Mouse (Mus musculus): ENCODE results near the gene Mycn. TPM values are rescaled to one million over a fixed set of nuclear protein-coding genes. Genes with fewer than 3 reads are reported as not detected.

The Mycn gene
- 75.0 and 78.6 TPM in 2 replicates for polyA plus RNA-seq (2011; ENCODE audit: insufficient read depth, insufficient read length, low read depth, missing spikeins)

- Histone ChIP-seq H3K4me1 (ENCODE audit: control insufficient read depth, insufficient read depth, low read length) (peaks cover 12% of the 10 kb centered on the region), H3K9ac (ENCODE audit: low read depth, poor library complexity, severe bottlenecking) (peak within 1 kb of the TSS; percentile 93), H3K36me3 (ENCODE audit: control insufficient read depth, insufficient read depth, low read length, poor library complexity, severe bottlenecking) (peaks cover 31% of the 10 kb centered on the region), H3K9me3 (replicated peaks; ENCODE audit: control insufficient read depth, insufficient read depth, low read length, poor library complexity, severe bottlenecking) (no peaks in the 10 kb centered on the region), H3K27me3 (ENCODE audit: control insufficient read depth, insufficient read depth, low read length, poor library complexity, severe bottlenecking) (no peaks in the 10 kb centered on the region), H3K27ac (ENCODE audit: insufficient read depth, low read length) (peak within 1 kb of the TSS; percentile 98), H3K4me3 (ENCODE audit: low read depth, low read length) (peak within 1 kb of the TSS; percentile 91)
- TF ChIP-seq POLR2A (IDR thresholded peaks at IDR 0.05; ENCODE audit: insufficient read depth, low read length) (peak; percentile 41), CTCF (IDR thresholded peaks at IDR 0.05; ENCODE audit: low read depth, low read length) (no peak), EP300 (IDR thresholded peaks at IDR 0.05; ENCODE audit: insufficient read depth, low read depth, low read length) (0 out of 2 replicates have a peak, but pooled peaks have one; percentile 57)
These were observed at the start of gene Mycn for GRCm38 (mm10) chr12:12941661-12942363. TSS of gene Mycn (minus strand) at chr12:12941914.

GRCm38 (mm10) chr12:12987376-12987775, 45.7 kb upstream of the Mycn start:
- Histone ChIP-seq H3K4me1 (ENCODE audit: control insufficient read depth, insufficient read depth, low read length) (peaks cover 6% of the 10 kb centered on the region), H3K36me3 (ENCODE audit: control insufficient read depth, insufficient read depth, low read length, poor library complexity, severe bottlenecking) (no peaks in the 10 kb centered on the region), H3K27me3 (ENCODE audit: control insufficient read depth, insufficient read depth, low read length, poor library complexity, severe bottlenecking) (no peaks in the 10 kb centered on the region), H3K9ac (ENCODE audit: low read depth, poor library complexity, severe bottlenecking) (no peak overlapping the region), H3K9me3 (replicated peaks; ENCODE audit: control insufficient read depth, insufficient read depth, low read length, poor library complexity, severe bottlenecking) (no peaks in the 10 kb centered on the region), H3K4me3 (ENCODE audit: low read depth, low read length) (no peak overlapping the region), H3K27ac (ENCODE audit: insufficient read depth, low read length) (peak overlapping the region; percentile 28; the same call in 1 of the 2 replicates)
- TF ChIP-seq POLR2A (IDR thresholded peaks at IDR 0.05; ENCODE audit: insufficient read depth, low read length) (no peak), EP300 (IDR thresholded peaks at IDR 0.05; ENCODE audit: insufficient read depth, low read depth, low read length) (peak; percentile 54; the same call in 1 of the 2 replicates), CTCF (IDR thresholded peaks at IDR 0.05; ENCODE audit: low read depth, low read length) (no peak)

GRCm38 (mm10) chr12:12986612-12987206, 45.0 kb upstream of the Mycn start:
- Histone ChIP-seq H3K27ac (ENCODE audit: insufficient read depth, low read length) (no peak overlapping the region; the same call in 1 of the 2 replicates), H3K9ac (ENCODE audit: low read depth, poor library complexity, severe bottlenecking) (no peak overlapping the region), H3K27me3 (ENCODE audit: control insufficient read depth, insufficient read depth, low read length, poor library complexity, severe bottlenecking) (no peaks in the 10 kb centered on the region), H3K4me1 (ENCODE audit: control insufficient read depth, insufficient read depth, low read length) (peaks cover 6% of the 10 kb centered on the region), H3K4me3 (ENCODE audit: low read depth, low read length) (no peak overlapping the region), H3K9me3 (replicated peaks; ENCODE audit: control insufficient read depth, insufficient read depth, low read length, poor library complexity, severe bottlenecking) (no peaks in the 10 kb centered on the region), H3K36me3 (ENCODE audit: control insufficient read depth, insufficient read depth, low read length, poor library complexity, severe bottlenecking) (no peaks in the 10 kb centered on the region)
- TF ChIP-seq POLR2A (IDR thresholded peaks at IDR 0.05; ENCODE audit: insufficient read depth, low read length) (no peak), EP300 (IDR thresholded peaks at IDR 0.05; ENCODE audit: insufficient read depth, low read depth, low read length) (peak; percentile 89)

- Histone ChIP-seq H3K4me3 (ENCODE audit: low read depth, low read length) (no peak overlapping the region), H3K27me3 (ENCODE audit: control insufficient read depth, insufficient read depth, low read length, poor library complexity, severe bottlenecking) (no peaks in the 10 kb centered on the region), H3K4me1 (ENCODE audit: control insufficient read depth, insufficient read depth, low read length) (peaks cover 6% of the 10 kb centered on the region), H3K27ac (ENCODE audit: insufficient read depth, low read length) (peak overlapping the region; percentile 32; the same call in 1 of the 2 replicates), H3K9ac (ENCODE audit: low read depth, poor library complexity, severe bottlenecking) (no peak overlapping the region), H3K9me3 (replicated peaks; ENCODE audit: control insufficient read depth, insufficient read depth, low read length, poor library complexity, severe bottlenecking) (no peaks in the 10 kb centered on the region), H3K36me3 (ENCODE audit: control insufficient read depth, insufficient read depth, low read length, poor library complexity, severe bottlenecking) (no peaks in the 10 kb centered on the region)
- TF ChIP-seq EP300 (IDR thresholded peaks at IDR 0.05; ENCODE audit: insufficient read depth, low read depth, low read length) (no peak), POLR2A (IDR thresholded peaks at IDR 0.05; ENCODE audit: insufficient read depth, low read length) (no peak), CTCF (IDR thresholded peaks at IDR 0.05; ENCODE audit: low read depth, low read length) (no peak)
These were observed 41.3 kb upstream of the Mycn start for GRCm38 (mm10) chr12:12983032-12983431.

GRCm38 (mm10) chr12:12975397-12975796, 33.7 kb upstream of the Mycn start:
- no peak for TF ChIP-seq EP300 (IDR thresholded peaks at IDR 0.05; ENCODE audit: insufficient read depth, low read depth, low read length)
- no peak for TF ChIP-seq CTCF (IDR thresholded peaks at IDR 0.05; ENCODE audit: low read depth, low read length)
- no peak for TF ChIP-seq POLR2A (IDR thresholded peaks at IDR 0.05; ENCODE audit: insufficient read depth, low read length)
- Histone ChIP-seq H3K4me3 (ENCODE audit: low read depth, low read length) (no peak overlapping the region), H3K9me3 (replicated peaks; ENCODE audit: control insufficient read depth, insufficient read depth, low read length, poor library complexity, severe bottlenecking) (no peaks in the 10 kb centered on the region), H3K36me3 (ENCODE audit: control insufficient read depth, insufficient read depth, low read length, poor library complexity, severe bottlenecking) (no peaks in the 10 kb centered on the region), H3K27ac (ENCODE audit: insufficient read depth, low read length) (no peak overlapping the region), H3K9ac (ENCODE audit: low read depth, poor library complexity, severe bottlenecking) (no peak overlapping the region), H3K27me3 (ENCODE audit: control insufficient read depth, insufficient read depth, low read length, poor library complexity, severe bottlenecking) (no peaks in the 10 kb centered on the region), H3K4me1 (ENCODE audit: control insufficient read depth, insufficient read depth, low read length) (no peaks in the 10 kb centered on the region)

Data from ES-Bruce4 (cell line).